Mouse (Mus musculus): ENCODE data around the gene Fam173a. TPM values are rescaled to one million over a fixed set of nuclear protein-coding genes. Genes with fewer than 3 reads are reported as not detected.

The Fam173a gene
- polyA plus RNA-seq, 1 experiment: 26.0 TPM

DNA sequence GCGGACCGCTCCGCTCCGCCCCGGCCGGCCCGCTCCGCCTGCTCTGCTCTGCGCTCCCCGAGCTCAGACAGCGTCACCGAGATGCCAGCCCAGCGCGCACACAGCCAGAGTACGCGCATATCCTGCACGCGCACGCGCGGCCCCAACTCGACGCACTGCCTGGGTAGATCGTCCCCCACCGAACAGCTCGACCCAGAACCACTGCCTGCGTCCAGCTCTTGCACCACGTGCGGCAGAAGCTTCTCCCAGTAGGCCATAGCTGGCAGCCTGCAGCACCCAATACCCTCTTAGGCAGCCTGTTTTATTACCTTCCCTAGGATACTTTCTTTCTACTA lies 44.3 kb upstream of the Fam173a start, which contains the start of gene Rhbdl1:
TSS of gene Rhbdl1 (minus strand) at position 220 of the 335 bp plus-strand sequence.
- peak within 1 kb of the TSS; percentile 21 for H3K4me3 ChIP-seq (ENCODE audit: low read depth, low read length)
- H3K27me3 ChIP-seq (ENCODE audit: control insufficient read depth, insufficient read depth, low read length, poor library complexity, severe bottlenecking): no peaks in the 10 kb centered on the region
- peak within 1 kb of the TSS; percentile 23; the same call in 1 of the 2 replicates for H3K9ac ChIP-seq (ENCODE audit: low read depth, poor library complexity, severe bottlenecking)
- H3K27ac ChIP-seq (ENCODE audit: insufficient read depth, low read length): no peak within 1 kb of the TSS
- no peak for TF ChIP-seq EP300 (IDR thresholded peaks at IDR 0.05; ENCODE audit: insufficient read depth, low read depth, low read length)
- TF ChIP-seq CTCF (IDR thresholded peaks at IDR 0.05; ENCODE audit: low read depth, low read length): no peak
- TF ChIP-seq POLR2A (IDR thresholded peaks at IDR 0.05; ENCODE audit: insufficient read depth, low read length): no peak
- H3K9me3 ChIP-seq (replicated peaks; ENCODE audit: control insufficient read depth, insufficient read depth, low read length, poor library complexity, severe bottlenecking): no peaks in the 10 kb centered on the region
- H3K36me3 ChIP-seq (ENCODE audit: control insufficient read depth, insufficient read depth, low read length, poor library complexity, severe bottlenecking): peaks cover 20% of the 10 kb centered on the region
- peaks cover 4% of the 10 kb centered on the region for H3K4me1 ChIP-seq (ENCODE audit: control insufficient read depth, insufficient read depth, low read length)

DNA sequence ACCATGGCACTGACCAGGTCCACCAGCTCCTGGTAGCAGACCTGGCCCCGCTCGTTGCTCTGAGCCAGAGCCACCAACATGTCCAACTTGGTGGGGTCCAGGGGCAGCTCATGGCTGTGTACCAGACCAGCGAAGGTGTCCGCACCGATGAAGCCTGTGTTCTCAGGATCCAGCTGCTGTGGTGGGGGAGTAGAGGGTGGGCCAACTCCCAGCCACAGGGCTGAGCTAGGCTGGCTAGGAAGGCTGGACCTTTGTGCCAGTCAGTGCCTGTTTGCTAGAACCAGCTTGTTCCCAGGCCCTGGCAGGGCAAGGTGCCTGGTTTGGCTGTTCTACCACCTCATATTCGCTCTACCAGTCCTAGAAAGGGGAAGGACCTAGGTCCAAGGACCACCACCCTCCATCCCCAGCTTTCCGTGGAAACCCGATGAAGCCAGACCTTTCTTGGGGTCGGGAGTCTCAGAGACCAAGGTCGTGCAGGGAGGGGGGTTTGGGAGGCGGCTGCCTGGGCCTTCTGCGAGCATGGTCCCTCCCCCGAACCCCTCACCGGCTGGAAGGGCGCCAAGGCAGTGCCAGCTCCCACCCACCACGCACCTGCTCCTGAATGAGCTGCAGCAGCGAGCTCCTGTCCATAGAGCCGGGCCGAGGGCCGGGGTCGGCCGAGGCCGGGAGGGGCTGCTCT lies 43.8 kb upstream of the Fam173a start:
- H3K36me3 ChIP-seq (ENCODE audit: control insufficient read depth, insufficient read depth, low read length, poor library complexity, severe bottlenecking): peaks cover 17% of the 10 kb centered on the region
- H3K4me1 ChIP-seq (ENCODE audit: control insufficient read depth, insufficient read depth, low read length): peaks cover 4% of the 10 kb centered on the region
- TF ChIP-seq POLR2A (IDR thresholded peaks at IDR 0.05; ENCODE audit: insufficient read depth, low read length): no peak
- TF ChIP-seq EP300 (IDR thresholded peaks at IDR 0.05; ENCODE audit: insufficient read depth, low read depth, low read length): no peak
- TF ChIP-seq CTCF (IDR thresholded peaks at IDR 0.05; ENCODE audit: low read depth, low read length): no peak
- peak overlapping the region; percentile 23; the same call in 1 of the 2 replicates for H3K9ac ChIP-seq (ENCODE audit: low read depth, poor library complexity, severe bottlenecking)
- no peaks in the 10 kb centered on the region for H3K9me3 ChIP-seq (replicated peaks; ENCODE audit: control insufficient read depth, insufficient read depth, low read length, poor library complexity, severe bottlenecking)
- H3K4me3 ChIP-seq (ENCODE audit: low read depth, low read length): peak overlapping the region; percentile 21
- H3K27me3 ChIP-seq (ENCODE audit: control insufficient read depth, insufficient read depth, low read length, poor library complexity, severe bottlenecking): no peaks in the 10 kb centered on the region
- no peak overlapping the region for H3K27ac ChIP-seq (ENCODE audit: insufficient read depth, low read length)

DNA sequence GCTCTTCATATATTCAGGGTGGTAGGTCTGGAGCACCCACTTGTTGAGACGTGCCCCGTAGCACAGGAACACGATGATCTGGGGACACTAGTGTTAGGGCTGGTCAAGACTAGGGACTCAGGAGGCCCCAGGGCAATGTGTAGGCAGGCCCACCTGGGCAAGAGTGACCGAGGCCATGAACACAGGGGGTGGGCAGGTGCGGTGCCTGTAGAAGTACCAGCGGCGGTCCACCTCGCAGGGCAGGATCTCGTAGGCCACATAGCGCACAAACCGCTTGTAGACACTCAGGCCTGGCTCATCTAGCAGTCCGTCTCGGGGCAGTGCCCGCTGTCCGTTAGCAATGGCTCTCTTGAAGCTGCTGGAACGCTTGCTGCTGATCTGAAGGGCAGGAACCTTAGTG lies 43.1 kb upstream of the Fam173a start:
- H3K27ac ChIP-seq (ENCODE audit: insufficient read depth, low read length): no peak overlapping the region
- peaks cover 4% of the 10 kb centered on the region for H3K4me1 ChIP-seq (ENCODE audit: control insufficient read depth, insufficient read depth, low read length)
- peaks cover 17% of the 10 kb centered on the region for H3K36me3 ChIP-seq (ENCODE audit: control insufficient read depth, insufficient read depth, low read length, poor library complexity, severe bottlenecking)
- no peak overlapping the region for H3K9ac ChIP-seq (ENCODE audit: low read depth, poor library complexity, severe bottlenecking)
- H3K4me3 ChIP-seq (ENCODE audit: low read depth, low read length): no peak overlapping the region
- no peak for TF ChIP-seq EP300 (IDR thresholded peaks at IDR 0.05; ENCODE audit: insufficient read depth, low read depth, low read length)
- no peaks in the 10 kb centered on the region for H3K27me3 ChIP-seq (ENCODE audit: control insufficient read depth, insufficient read depth, low read length, poor library complexity, severe bottlenecking)
- no peaks in the 10 kb centered on the region for H3K9me3 ChIP-seq (replicated peaks; ENCODE audit: control insufficient read depth, insufficient read depth, low read length, poor library complexity, severe bottlenecking)

DNA sequence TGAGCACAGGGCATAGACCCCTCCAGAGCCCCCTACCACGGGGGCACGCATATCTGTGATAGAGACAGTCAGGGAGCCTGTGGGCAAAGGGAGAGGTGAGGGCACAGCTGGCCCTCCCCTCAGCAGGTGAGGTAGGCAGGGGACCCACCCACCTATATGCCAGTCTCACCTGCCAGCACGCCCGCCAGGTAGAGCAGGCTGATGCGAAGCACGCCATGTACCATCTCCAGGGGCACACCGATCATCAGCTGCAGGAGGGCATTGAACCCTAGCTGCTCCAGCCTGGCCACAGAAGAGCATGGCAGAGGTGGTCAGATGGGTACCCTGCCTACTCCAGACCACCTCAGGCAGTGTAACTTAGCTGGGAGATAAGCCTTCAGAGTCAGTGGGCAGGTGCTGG lies 42.6 kb upstream of the Fam173a start:
- Histone ChIP-seq H3K27me3 (ENCODE audit: control insufficient read depth, insufficient read depth, low read length, poor library complexity, severe bottlenecking) (no peaks in the 10 kb centered on the region), H3K4me1 (ENCODE audit: control insufficient read depth, insufficient read depth, low read length) (peaks cover 4% of the 10 kb centered on the region), H3K4me3 (ENCODE audit: low read depth, low read length) (no peak overlapping the region), H3K36me3 (ENCODE audit: control insufficient read depth, insufficient read depth, low read length, poor library complexity, severe bottlenecking) (peaks cover 17% of the 10 kb centered on the region), H3K9me3 (replicated peaks; ENCODE audit: control insufficient read depth, insufficient read depth, low read length, poor library complexity, severe bottlenecking) (no peaks in the 10 kb centered on the region), H3K27ac (ENCODE audit: insufficient read depth, low read length) (no peak overlapping the region), H3K9ac (ENCODE audit: low read depth, poor library complexity, severe bottlenecking) (no peak overlapping the region)
- TF ChIP-seq EP300 (IDR thresholded peaks at IDR 0.05; ENCODE audit: insufficient read depth, low read depth, low read length): no peak

DNA sequence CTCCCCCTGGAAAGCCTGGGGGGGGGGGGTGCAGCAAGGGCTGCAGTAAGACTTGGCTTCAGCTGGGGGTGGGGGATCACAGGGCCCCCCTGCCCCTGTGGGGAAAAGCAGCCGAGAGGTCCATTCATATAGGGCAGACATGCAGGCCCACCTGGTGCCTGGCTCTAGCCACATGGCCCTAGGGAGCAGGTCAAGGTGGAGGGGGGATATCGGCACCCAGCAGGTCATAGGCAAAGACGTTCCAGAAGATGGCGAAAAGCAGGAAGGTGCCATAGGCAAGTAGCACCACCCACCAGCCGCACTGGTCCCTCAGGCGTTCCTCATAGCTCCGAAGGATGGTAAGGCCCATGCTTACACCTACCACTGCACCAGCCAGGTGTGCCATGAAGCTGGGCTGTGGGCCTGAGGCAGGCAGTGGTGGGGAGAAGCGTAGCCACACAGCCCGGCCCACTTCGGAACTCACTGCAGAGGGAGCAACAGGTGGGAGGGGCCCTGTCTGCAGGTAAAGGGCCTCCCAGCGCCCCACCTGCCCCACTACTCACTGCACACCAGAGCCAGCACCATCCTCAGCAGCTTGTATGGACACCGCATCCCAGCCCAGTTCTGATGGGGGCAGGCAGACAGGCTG lies 42.0 kb upstream of the Fam173a start:
- peaks cover 4% of the 10 kb centered on the region for H3K4me1 ChIP-seq (ENCODE audit: control insufficient read depth, insufficient read depth, low read length)
- no peak overlapping the region for H3K9ac ChIP-seq (ENCODE audit: low read depth, poor library complexity, severe bottlenecking)
- no peak overlapping the region for H3K4me3 ChIP-seq (ENCODE audit: low read depth, low read length)
- no peak overlapping the region for H3K27ac ChIP-seq (ENCODE audit: insufficient read depth, low read length)
- H3K36me3 ChIP-seq (ENCODE audit: control insufficient read depth, insufficient read depth, low read length, poor library complexity, severe bottlenecking): peaks cover 19% of the 10 kb centered on the region
- H3K27me3 ChIP-seq (ENCODE audit: control insufficient read depth, insufficient read depth, low read length, poor library complexity, severe bottlenecking): no peaks in the 10 kb centered on the region
- no peaks in the 10 kb centered on the region for H3K9me3 ChIP-seq (replicated peaks; ENCODE audit: control insufficient read depth, insufficient read depth, low read length, poor library complexity, severe bottlenecking)
- TF ChIP-seq CTCF (IDR thresholded peaks at IDR 0.05; ENCODE audit: low read depth, low read length) (no peak), EP300 (IDR thresholded peaks at IDR 0.05; ENCODE audit: insufficient read depth, low read depth, low read length) (no peak), POLR2A (IDR thresholded peaks at IDR 0.05; ENCODE audit: insufficient read depth, low read length) (no peak)

DNA sequence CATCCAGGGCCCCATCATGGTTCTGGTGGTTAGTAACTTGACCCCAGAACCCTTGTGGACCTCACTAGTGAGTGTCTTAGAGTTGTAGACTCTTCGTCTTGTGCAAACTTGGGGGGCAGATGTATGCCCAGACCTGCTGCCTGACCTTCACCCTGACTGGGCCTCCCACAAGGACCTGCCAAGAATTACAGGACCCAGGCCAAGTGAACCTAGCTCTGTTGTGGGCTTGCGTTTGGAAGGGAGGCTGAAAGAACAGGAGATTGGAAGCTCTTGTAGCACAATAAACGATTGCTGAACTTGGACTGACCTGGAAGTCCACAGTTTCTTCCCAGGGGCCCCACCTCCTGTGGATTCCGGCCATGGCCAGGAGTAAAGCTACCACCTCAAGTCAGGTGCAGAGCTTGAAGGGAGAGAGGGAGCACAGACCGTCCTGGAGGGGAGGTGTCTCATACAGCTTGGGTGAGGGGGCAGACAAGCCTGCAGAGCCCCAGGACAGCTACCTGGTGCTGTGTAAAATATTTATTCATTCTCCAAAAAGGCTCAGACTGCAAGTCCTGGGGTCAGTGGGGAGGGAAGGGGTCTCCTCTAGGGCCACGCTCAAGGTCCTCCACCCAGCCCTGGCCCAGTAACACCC lies 41.4 kb upstream of the Fam173a start:
- Histone ChIP-seq H3K9me3 (replicated peaks; ENCODE audit: control insufficient read depth, insufficient read depth, low read length, poor library complexity, severe bottlenecking) (no peaks in the 10 kb centered on the region), H3K27me3 (ENCODE audit: control insufficient read depth, insufficient read depth, low read length, poor library complexity, severe bottlenecking) (no peaks in the 10 kb centered on the region), H3K9ac (ENCODE audit: low read depth, poor library complexity, severe bottlenecking) (peak overlapping the region; percentile 86), H3K36me3 (ENCODE audit: control insufficient read depth, insufficient read depth, low read length, poor library complexity, severe bottlenecking) (peaks cover 17% of the 10 kb centered on the region), H3K4me1 (ENCODE audit: control insufficient read depth, insufficient read depth, low read length) (peaks cover 4% of the 10 kb centered on the region), H3K4me3 (ENCODE audit: low read depth, low read length) (peak overlapping the region; percentile 80), H3K27ac (ENCODE audit: insufficient read depth, low read length) (no peak overlapping the region)
- TF ChIP-seq POLR2A (IDR thresholded peaks at IDR 0.05; ENCODE audit: insufficient read depth, low read length) (no peak), CTCF (IDR thresholded peaks at IDR 0.05; ENCODE audit: low read depth, low read length) (no peak), EP300 (IDR thresholded peaks at IDR 0.05; ENCODE audit: insufficient read depth, low read depth, low read length) (no peak)
